Comparison of ENCODE assay signal across 15 mouse cellular contexts in the genomic region with DNA sequence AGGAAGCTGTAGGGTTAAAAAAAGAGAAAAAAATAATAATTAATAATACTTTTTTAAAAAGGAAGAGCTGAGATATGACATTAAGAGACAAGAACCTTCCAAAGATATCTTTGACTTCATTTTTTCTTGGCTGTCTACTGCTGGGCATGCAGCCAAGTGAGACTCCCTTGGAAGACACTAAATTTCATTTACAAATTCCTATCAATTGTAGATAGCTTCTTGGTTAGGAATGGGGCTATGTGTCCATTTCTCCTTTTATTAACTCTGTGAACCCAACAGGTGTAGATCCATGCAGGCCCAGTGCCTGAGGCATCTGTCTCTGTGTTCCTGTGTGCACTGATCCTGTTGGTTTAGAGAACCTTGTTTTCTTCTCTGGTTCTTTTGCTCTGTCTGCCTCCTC.
DNase-seq lines count a peak whose midpoint lies in the region; TF ChIP-seq lines count a peak whose summit lies in the region.
"Had no signal": no experiment of that assay in that cellular context is flagged by ENCODE, and none has a peak within 500 bp of the region (broad histone marks: within the 10 kb centered on the region; RNA-seq: fewer than 3 reads in every experiment).

No protein-coding gene starts in this region.

- TF ChIP-seq POLR2A in brain, embryonic 14.5 days (IDR thresholded peaks at IDR 0.05; ENCODE audit: borderline replicate concordance, extremely low read depth, insufficient read depth, insufficient read length, poor library complexity, severe bottlenecking), result no peak

- intact Hi-C loops in left cerebral cortex, adult 2 months (cut with DNase I), result no loop called here
- intact Hi-C loops in left cerebral cortex, postnatal 4 days (cut with DNase I), result no loop called here

- DNase-seq in cerebellum, adult 18-20 months, result peak; percentile 25 to 52
- DNase-seq in cerebellum, adult 9-11 months, result no peak
- peak; percentile 9 to 15 for DNase-seq in left cerebral cortex, adult 2 months (ENCODE audit: extremely low spot score in 1 of 2, low spot score in 2 of 2)
- no peak for DNase-seq in left cerebral cortex, adult 8-10 months (ENCODE audit: low spot score in 2 of 2)
- peak; percentile 27 for DNase-seq in brain, embryonic 14.5 days (ENCODE audit: low read depth)
- DNase-seq in left cerebral cortex, postnatal 4 days, result peak; percentile 19
- DNase-seq in natural killer cell, adult 2 months (ENCODE audit: low spot score in 2 of 2), result no peak
- DNase-seq in spleen, adult 12 weeks (ENCODE audit: low spot score), result no peak
- DNase-seq: adrenal gland, adult 8-10 months; kidney, postnatal 25 days; liver, postnatal 0 days had no signal

- H3K27ac ChIP-seq in left cerebral cortex, adult 2 months, result no peak overlapping the region
- H3K27ac ChIP-seq: embryonic facial prominence, embryonic 13.5 days; forebrain, embryonic 10.5 days; stomach, postnatal 0 days had no signal

- no peak overlapping the region for H3K4me3 ChIP-seq in left cerebral cortex, adult 2 months
- H3K4me3 ChIP-seq: embryonic facial prominence, embryonic 13.5 days; forebrain, embryonic 10.5 days; heart, embryonic 12.5 days had no signal

- no peak for TF ChIP-seq CTCF in left cerebral cortex, adult 2 months (IDR thresholded peaks at IDR 0.05)
- TF ChIP-seq CTCF in brain, embryonic 14.5 days (IDR thresholded peaks at IDR 0.05; ENCODE audit: borderline replicate concordance, extremely low read depth, insufficient read depth, insufficient read length), result no peak

Comparison
In these comparisons a context has a peak if more than half of its experiments do, and no peak if none do; other contexts are left out.
1. DNase-seq: peak in cerebellum, adult 18-20 months (2 of 2), left cerebral cortex, adult 2 months (2 of 2), brain, embryonic 14.5 days (single experiment) and left cerebral cortex, postnatal 4 days (single experiment); none in cerebellum, adult 9-11 months (single experiment), left cerebral cortex, adult 8-10 months (0 of 2), natural killer cell, adult 2 months (0 of 2) and spleen, adult 12 weeks (single experiment).